Mouse (Mus musculus) kidney, postnatal 0 days (tissue): ENCODE measurements around the gene Itsn1. TPM values are rescaled to one million over a fixed set of nuclear protein-coding genes. Genes with fewer than 3 reads are reported as not detected.
A peak's percentile ranks its signal among the peaks of the same experiment; 100 is the strongest.

ENCODE experiments used
- ATAC-seq: fragments of 200-750 bp; cut with Nextera tagmentation; replicated peaks from 2 replicates; pipeline ENCODE4 v1.8.0; 2017; ENCODE audit warnings: low read depth, moderate number of reproducible peaks, moderate TSS enrichment, moderate library complexity; ENCODE audit not compliant: low FRiP score
- DNase-seq: peaks from one replicate; pipeline ENCODE4 v3.0.0-alpha.2; 2016; ENCODE audit warnings: low spot score
- H3K27ac ChIP-seq: fragments of 300-500 bp; sonication (generic); 2 replicates; pipeline ENCODE4 v1.5.1; 2014; ENCODE audit warnings: mild to moderate bottlenecking
- H3K27me3 ChIP-seq: fragments of 300-500 bp; sonication (generic); 2 replicates; pipeline ENCODE4 v1.6.1; 2014; ENCODE audit warnings: low read length, mixed read lengths; ENCODE audit not compliant: insufficient read depth
- H3K36me3 ChIP-seq: fragments of 300-500 bp; sonication (generic); 2 replicates; pipeline ENCODE4 v1.6.1; 2014; ENCODE audit warnings: low read length, mixed read lengths; ENCODE audit not compliant: insufficient read depth
- H3K4me1 ChIP-seq: fragments of 300-500 bp; sonication (generic); replicated peaks from 2 replicates; pipeline ENCODE4 v1.6.1; 2014; ENCODE audit warnings: antibody characterized with exemption, low read length, mixed read lengths; ENCODE audit not compliant: insufficient read depth
- H3K4me2 ChIP-seq: fragments of 300-500 bp; sonication (generic); 2 replicates; pipeline ENCODE4 v1.6.1; 2014; ENCODE audit warnings: mild to moderate bottlenecking, low read length, moderate library complexity, mixed read lengths
- H3K4me3 ChIP-seq: fragments of 300-500 bp; sonication (generic); replicated peaks from 2 replicates; pipeline ENCODE4 v1.5.1; 2014; ENCODE audit warnings: low read depth, low read length
- H3K9ac ChIP-seq: fragments of 300-500 bp; sonication (generic); 2 replicates; pipeline ENCODE4 v1.6.1; 2014; ENCODE audit warnings: low read depth, low read length
- H3K9me3 ChIP-seq: fragments of 300-500 bp; sonication (generic); replicated peaks from 2 replicates; pipeline ENCODE4 v1.6.1; 2016; ENCODE audit warnings: low read length, inconsistent platforms, mixed read lengths
- CTCF ChIP-seq: IDR thresholded peaks from 2 replicates; pipeline ENCODE4 v1.5.1; 2016; ENCODE audit warnings: antibody characterized with exemption, low read depth, mild to moderate bottlenecking, moderate library complexity
- WGBS: fragments of 180-500 bp; shearing (Covaris S2); extraction: QIAGEN DNeasy Blood & Tissue Kit; methylation state at CpG from one replicate; pipeline ENCODE4 v1.1.7; 2014; 5-methylcytosine and 5-hydroxymethylcytosine counted together
- polyA plus RNA-seq: library from polyadenylated mRNA; unstranded; fragments of >200 nt; fragmentation: Nextera tagmentation; extraction: Ambion mirVana; gene quantifications from 2 replicates; pipeline ENCODE4 v1.2.1, GENCODE M21; 2015

Gene Itsn1
- polyA plus RNA-seq, 1 experiment from 2014 or later = 14.4 TPM

DNA sequence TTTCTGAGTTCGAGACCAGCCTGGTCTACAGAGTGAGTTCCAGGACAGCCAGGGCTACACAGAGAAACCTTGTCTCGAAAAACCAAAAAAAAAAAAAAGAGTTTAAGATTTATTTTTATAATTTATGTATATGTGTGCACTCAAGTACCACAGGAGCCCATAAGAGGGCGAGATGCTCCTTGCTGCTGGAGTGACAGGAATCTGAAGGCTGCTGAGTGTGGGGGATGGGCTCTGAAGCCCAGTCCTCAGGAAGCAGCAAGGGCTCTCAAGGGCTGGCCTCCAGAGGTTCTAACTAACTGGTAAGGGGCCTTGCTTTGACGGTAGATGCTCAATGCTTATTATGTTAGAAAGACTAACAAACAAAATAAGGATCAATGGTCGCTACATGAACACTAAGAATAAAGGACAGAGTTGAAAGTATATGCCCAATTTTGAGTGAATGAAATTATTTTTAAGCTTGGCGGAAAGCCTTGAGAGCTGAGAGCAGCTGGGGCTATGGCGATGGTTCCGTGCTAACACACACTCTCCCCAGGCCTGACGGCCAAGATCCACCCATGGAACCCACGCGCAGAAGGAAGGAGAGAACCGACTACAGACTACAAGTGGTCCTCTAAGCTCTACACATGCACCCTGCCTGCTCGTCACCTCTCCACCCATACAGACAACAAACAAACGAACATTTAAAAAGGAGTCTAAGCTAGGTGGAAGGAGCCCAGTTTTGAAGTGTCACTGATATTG, 24.3 kb upstream of the Itsn1 start:
- TF ChIP-seq CTCF = peak; percentile 30; the same call in 1 of the 2 replicates
- Histone ChIP-seq H3K4me3 (no peak overlapping the region), H3K9ac (no peak overlapping the region), H3K4me2 (no peak overlapping the region), H3K9me3 (no peaks in the 10 kb centered on the region), H3K36me3 (peaks cover 20% of the 10 kb centered on the region), H3K27ac (no peak overlapping the region), H3K4me1 (no peaks in the 10 kb centered on the region), H3K27me3 (no peaks in the 10 kb centered on the region)
- DNase-seq (no peak), ATAC-seq (no peak)
- 87% methylated on average over 14 of the region's 14 CpGs for WGBS

DNA sequence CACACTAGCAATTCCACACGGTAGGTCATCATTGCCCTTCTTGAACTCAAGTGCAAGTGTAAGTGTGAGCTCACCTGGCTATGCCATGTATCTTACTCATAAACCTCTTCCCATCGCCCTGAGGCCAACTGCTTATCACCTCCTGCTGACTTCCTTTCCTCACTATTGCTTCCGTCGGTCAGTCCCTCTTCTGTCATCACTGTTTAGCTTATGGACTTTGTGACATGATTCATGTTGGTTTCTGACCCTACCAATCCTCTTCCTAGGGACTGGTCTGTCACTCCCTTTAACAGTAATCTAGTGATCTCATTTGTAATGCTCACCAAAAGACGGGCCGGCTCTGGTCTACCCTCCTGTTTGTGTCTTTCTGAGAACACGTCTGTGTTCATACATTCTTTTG, 18.8 kb upstream of the Itsn1 start:
- 84% methylated on average over 7 of the region's 7 CpGs for WGBS
- Histone ChIP-seq H3K4me2 (no peak overlapping the region), H3K36me3 (peaks cover 35% of the 10 kb centered on the region), H3K9ac (no peak overlapping the region), H3K27me3 (no peaks in the 10 kb centered on the region), H3K4me1 (no peaks in the 10 kb centered on the region), H3K4me3 (no peak overlapping the region), H3K9me3 (no peaks in the 10 kb centered on the region), H3K27ac (no peak overlapping the region)
- no peak for ATAC-seq
- no peak for DNase-seq
- no peak for TF ChIP-seq CTCF

DNA sequence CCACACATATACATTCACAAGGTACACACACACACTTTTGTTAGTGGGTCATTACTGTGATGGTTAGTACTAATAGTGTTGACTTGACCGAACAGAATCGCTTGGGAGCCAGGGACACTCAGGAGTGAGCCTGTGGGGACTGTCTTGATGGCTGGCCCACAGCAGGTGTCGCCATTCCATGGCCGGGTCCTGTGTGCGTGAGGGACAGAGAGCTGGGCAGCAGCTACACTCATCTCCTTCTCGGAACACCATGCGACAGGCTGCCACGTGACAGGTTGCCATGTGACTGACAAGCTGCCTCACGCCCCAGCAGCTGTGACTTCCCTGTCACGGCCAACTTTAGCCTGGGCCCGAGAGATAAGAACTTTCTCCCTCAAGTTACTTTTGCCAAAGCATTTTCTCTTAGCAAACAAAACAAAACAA, 12.1 kb upstream of the Itsn1 start:
- peaks cover 19% of the 10 kb centered on the region; the same call in 1 of the 2 replicates for H3K36me3 ChIP-seq
- DNase-seq = no peak
- no peak overlapping the region for H3K4me3 ChIP-seq
- no peaks in the 10 kb centered on the region for H3K27me3 ChIP-seq
- no peak; the same call in 1 of the 2 replicates for TF ChIP-seq CTCF
- H3K9me3 ChIP-seq = no peaks in the 10 kb centered on the region
- H3K27ac ChIP-seq = no peak overlapping the region
- H3K4me1 ChIP-seq = no peaks in the 10 kb centered on the region
- H3K9ac ChIP-seq = no peak overlapping the region
- WGBS = 87% methylated on average over 11 of the region's 11 CpGs
- H3K4me2 ChIP-seq = no peak overlapping the region
- ATAC-seq = no peak

DNA sequence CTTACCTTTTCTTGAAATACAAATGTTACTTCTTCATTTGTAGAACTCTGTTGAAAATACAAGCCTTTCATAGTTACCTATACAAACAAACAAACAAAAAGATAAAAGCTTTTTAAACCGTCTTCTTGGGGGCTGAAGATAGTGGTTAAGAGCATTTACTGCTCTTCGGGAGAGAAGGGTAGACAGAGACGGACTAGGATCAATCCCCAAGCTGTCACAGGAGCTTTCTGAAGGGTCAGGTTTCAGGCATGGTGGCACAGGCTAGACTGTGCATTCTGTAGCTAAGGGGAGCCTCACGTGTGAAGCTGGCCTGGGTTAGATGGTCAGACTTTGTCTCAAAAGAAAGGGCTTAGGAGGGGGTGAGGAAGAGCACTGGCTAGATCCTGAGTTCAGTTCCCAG, 11.7 kb upstream of the Itsn1 start:
- 83% methylated on average over 4 of the region's 4 CpGs for WGBS

DNA sequence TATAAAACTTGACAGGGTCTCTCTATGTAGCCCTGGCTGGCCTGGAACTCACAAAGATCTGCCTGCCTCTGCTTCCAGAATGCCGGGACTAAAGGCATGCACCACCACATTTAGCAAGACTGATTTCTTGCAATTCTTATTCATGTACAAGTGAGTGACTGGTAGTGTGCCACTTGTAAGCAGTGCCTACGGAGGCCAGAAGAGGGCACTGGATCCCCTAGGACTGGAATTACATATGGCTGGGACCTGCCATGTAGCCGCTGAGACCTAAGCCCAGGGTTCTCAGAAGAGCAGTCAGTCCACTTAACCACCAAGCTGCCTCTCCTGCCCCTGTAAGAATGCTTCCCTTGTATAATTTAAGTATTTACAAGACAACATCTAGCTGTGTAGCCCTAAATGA, 4.8 kb upstream of the Itsn1 start:
- WGBS = 60% methylated on average over 3 of the region's 3 CpGs
- peak; percentile 65 for DNase-seq

More for the DNA sequence above, 11.7 kb upstream of the Itsn1 start:
- Histone ChIP-seq H3K9ac (no peak overlapping the region), H3K4me3 (no peak overlapping the region), H3K4me2 (no peak overlapping the region), H3K36me3 (peaks cover 19% of the 10 kb centered on the region; the same call in 1 of the 2 replicates), H3K9me3 (no peaks in the 10 kb centered on the region), H3K27ac (no peak overlapping the region), H3K4me1 (no peaks in the 10 kb centered on the region), H3K27me3 (no peaks in the 10 kb centered on the region)
- no peak for TF ChIP-seq CTCF
- ATAC-seq = no peak
- DNase-seq = no peak

DNA sequence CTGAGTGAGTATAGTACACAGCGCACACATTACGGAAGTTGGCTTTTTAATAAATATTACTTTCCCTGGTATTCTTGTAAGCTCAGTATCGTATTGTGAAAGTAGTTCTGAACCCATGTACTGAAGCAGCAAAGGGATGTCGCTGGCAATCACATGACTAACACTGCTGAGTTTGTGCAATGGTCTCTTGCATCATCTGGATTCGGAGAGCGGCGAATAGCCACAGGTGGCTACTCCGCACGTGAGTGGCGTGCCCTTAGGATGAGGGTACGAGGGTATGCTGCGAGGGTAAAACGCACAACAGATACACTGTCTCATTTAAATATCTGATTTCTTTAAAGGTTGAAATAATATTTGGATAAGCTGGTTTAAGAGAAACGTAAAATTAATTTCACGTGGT, 1.6 kb upstream of the Itsn1 start:
- ATAC-seq (no peak), DNase-seq (no peak)
- H3K9me3 ChIP-seq = no peaks in the 10 kb centered on the region
- H3K27ac ChIP-seq = no peak overlapping the region
- no peak overlapping the region; the same call in 1 of the 2 replicates for H3K4me3 ChIP-seq
- H3K9ac ChIP-seq = 0 out of 2 replicates have a peak overlapping the region, but pooled peaks have one; percentile 19
- H3K4me2 ChIP-seq = peak overlapping the region; percentile 67
- no peaks in the 10 kb centered on the region for H3K36me3 ChIP-seq
- 79% methylated on average over 15 of the region's 15 CpGs for WGBS
- peaks cover 9% of the 10 kb centered on the region; the same call in 1 of the 2 replicates for H3K4me1 ChIP-seq
- no peak for TF ChIP-seq CTCF
- no peaks in the 10 kb centered on the region for H3K27me3 ChIP-seq

More for the DNA sequence above, 4.8 kb upstream of the Itsn1 start:
- no peak overlapping the region for H3K27ac ChIP-seq
- H3K9ac ChIP-seq = no peak overlapping the region
- peak; percentile 76 for TF ChIP-seq CTCF
- 0 out of 2 replicates have a peak, but pooled peaks cover 3% of the 10 kb centered on the region for H3K36me3 ChIP-seq
- ATAC-seq = no peak
- H3K9me3 ChIP-seq = no peaks in the 10 kb centered on the region
- H3K27me3 ChIP-seq = no peaks in the 10 kb centered on the region
- peaks cover 9% of the 10 kb centered on the region; the same call in 1 of the 2 replicates for H3K4me1 ChIP-seq
- H3K4me3 ChIP-seq = no peak overlapping the region
- H3K4me2 ChIP-seq = no peak overlapping the region
